Mouse (Mus musculus): Measurements from ENCODE around the gene Spred3.

GRCm38 (mm10) chr7:29168791-29169230 is 1.4 kb downstream of the Spred3 start:
- no peak for TF ChIP-seq CTCF (conservative IDR thresholded peaks at IDR 0.05 in 1 of 2, IDR thresholded peaks at IDR 0.05 in 1 of 2; ENCODE audit: low read depth in 2 of 2, low read length in 2 of 2)
- no peak for TF ChIP-seq POLR2A (IDR thresholded peaks at IDR 0.05; ENCODE audit: low read depth, low read length)
- no peak for TF ChIP-seq MXI1 (IDR thresholded peaks at IDR 0.05; ENCODE audit: low read depth, low read length)
- no peak for TF ChIP-seq TBP (conservative IDR thresholded peaks at IDR 0.05; ENCODE audit: low read depth, low read length)
- no peak for TF ChIP-seq MYC (IDR thresholded peaks at IDR 0.05; ENCODE audit: low read depth, low read length)
- no peak for TF ChIP-seq EP300 (IDR thresholded peaks at IDR 0.05; ENCODE audit: low read length)
- no peak for TF ChIP-seq NRF1 (IDR thresholded peaks at IDR 0.05; ENCODE audit: low read depth, low read length)
- TF ChIP-seq ELF1 (IDR thresholded peaks at IDR 0.05; ENCODE audit: low read depth, low read length), result no peak
- peak; percentile 42 for TF ChIP-seq USF2 (conservative IDR thresholded peaks at IDR 0.05; ENCODE audit: low read depth, low read length)
- no peak for TF ChIP-seq ZMIZ1 (IDR thresholded peaks at IDR 0.05; ENCODE audit: low read depth, low read length)
- TF ChIP-seq KAT2A (IDR thresholded peaks at IDR 0.05; ENCODE audit: insufficient replicate concordance, low read length), result no peak
